Mouse (Mus musculus) naive thymus-derived CD4-positive, alpha-beta T cell, adult 5 months (primary cell): Measurements from ENCODE around the gene Gm3893. TPM values are rescaled to one million over a fixed set of nuclear protein-coding genes. Genes with fewer than 3 reads are reported as not detected.

ENCODE experiments used
- polyA plus RNA-seq: library from polyadenylated mRNA; unstranded; fragments of 100-300 nt; shearing (Covaris generic); gene quantifications from one replicate; pipeline ENCODE4 v1.2.1, GENCODE M21; 2017

Gm3893 gene
- polyA plus RNA-seq, result not detected

DNA sequence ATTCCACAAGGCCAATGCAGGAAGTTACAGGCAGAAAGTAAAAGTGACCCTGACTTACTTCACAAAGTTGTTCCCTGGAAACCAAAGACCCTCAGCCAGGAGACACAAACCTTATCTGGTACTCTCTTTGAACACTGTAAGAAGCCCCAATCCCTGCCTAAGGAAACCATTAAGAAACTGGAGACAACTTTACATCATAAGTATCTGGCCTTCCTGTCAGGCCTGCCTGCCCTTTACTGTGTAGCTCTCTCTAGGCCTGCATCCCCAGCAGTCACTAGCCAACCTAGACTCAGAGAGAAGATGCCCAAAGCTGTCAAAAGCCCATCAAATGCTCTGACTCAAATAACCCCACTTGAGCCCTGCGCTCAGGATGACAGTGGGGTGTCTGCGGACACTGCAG is at the start of gene Gm3893:
Gene Gm3893 (plus strand): TSS at position 301 of the 400 bp plus-strand sequence.

DNA sequence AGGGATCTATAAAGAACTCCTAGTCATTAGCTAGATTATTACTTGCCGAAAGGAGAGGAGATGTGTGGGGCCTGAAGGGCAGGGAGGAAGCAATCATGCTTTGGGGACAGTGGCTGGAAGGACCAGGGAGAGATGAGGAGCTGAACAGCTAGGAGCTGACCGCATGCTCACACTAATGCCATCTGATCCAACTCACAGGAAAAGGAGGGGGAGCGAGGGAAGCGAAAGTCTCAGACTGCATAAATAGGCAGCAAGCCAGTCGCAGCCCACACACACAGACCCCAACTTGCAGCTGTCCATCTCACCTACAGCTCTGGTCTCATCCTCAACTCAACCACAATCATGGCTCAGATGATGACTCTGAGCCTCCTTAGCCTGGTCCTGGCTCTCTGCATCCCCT is 23.5 kb downstream of the Gm3893 start, which contains the start of gene Gm13304:
Gene Gm13304 (plus strand): TSS at position 301 of the 400 bp plus-strand sequence.

Other genes with a start within 250 kb of the Gm3893 start
- gene Gm21541, start 187.6 kb upstream of the Gm3893 start, polyA plus RNA-seq, result not detected
- 3.6 TPM for gene Gm20878, start 149.6 kb upstream of the Gm3893 start, polyA plus RNA-seq
- 0.12 TPM for gene Fam205a4, start 125.1 kb upstream of the Gm3893 start, polyA plus RNA-seq
- gene Gm21093, start 56.5 kb upstream of the Gm3893 start, polyA plus RNA-seq, result not detected
- gene Gm13304, start 23.6 kb downstream of the Gm3893 start, polyA plus RNA-seq, result not detected
- gene Gm13306, start 62.2 kb downstream of the Gm3893 start, polyA plus RNA-seq, result not detected
- gene Gm13305, start 77.4 kb downstream of the Gm3893 start, polyA plus RNA-seq, result not detected
- not detected for gene Gm10600, start 149.4 kb downstream of the Gm3893 start, polyA plus RNA-seq
- not detected for gene Ccl21b, start 164.6 kb downstream of the Gm3893 start, polyA plus RNA-seq
- gene Gm21953, start 203.1 kb downstream of the Gm3893 start, polyA plus RNA-seq, result not detected
- gene Fam205a3, start 227.1 kb downstream of the Gm3893 start, polyA plus RNA-seq, result not detected